Mouse (Mus musculus) MEL (cell line): Measurements from ENCODE around the gene Krtap9-1.
"Not testable (repeated sequence)": the region's sequence is repeated elsewhere in the genome, so short reads cannot be mapped to it uniquely, and the experiment has no call there.

Source experiments
- CHD2 ChIP-seq: IDR thresholded peaks from 2 replicates; pipeline ENCODE4 v1.6.1; 2011; ENCODE audit warnings: low read length, improper control_type of control experiment
- CTCF ChIP-seq, 3 experiments: IDR thresholded peaks in 2 of 3; conservative IDR thresholded peaks in 1 of 3; 2 replicates each; pipeline ENCODE4 v1.5.1; 2011 to 2012; ENCODE audit warnings: low read length in 3 of 3, low read depth in 2 of 3, mild to moderate bottlenecking in 2 of 3, improper control_type of control experiment in 1 of 3, inconsistent platforms in 1 of 3, mixed read lengths in 1 of 3, moderate library complexity in 1 of 3; ENCODE audit not compliant: control insufficient read depth in 1 of 3, insufficient read depth in 1 of 3, poor library complexity in 1 of 3, severe bottlenecking in 1 of 3
- ELF1 ChIP-seq: IDR thresholded peaks from 2 replicates; pipeline ENCODE4 v1.6.1; 2014; ENCODE audit warnings: low read depth, mild to moderate bottlenecking, inconsistent platforms, low read length, improper control_type of control experiment, moderate library complexity
- EP300 ChIP-seq, 2 experiments: IDR thresholded peaks; 2 replicates each; pipeline ENCODE4 v1.6.1; 2011; ENCODE audit warnings: improper control_type of control experiment in 2 of 2, low read length in 2 of 2, low read depth in 1 of 2, mild to moderate bottlenecking in 1 of 2
- GATA1 ChIP-seq: IDR thresholded peaks from 2 replicates; pipeline ENCODE4 v1.6.1; 2011; ENCODE audit warnings: low read depth, low read length, improper control_type of control experiment
- MYB ChIP-seq: IDR thresholded peaks from 2 replicates; pipeline ENCODE4 v1.6.1; 2011; ENCODE audit warnings: mild to moderate bottlenecking, low read depth, low read length, improper control_type of control experiment
- POLR2A ChIP-seq, 2 experiments: IDR thresholded peaks; 2 replicates each; pipeline ENCODE4 v1.6.1; 2011 to 2012; ENCODE audit warnings: low read length in 2 of 2, mild to moderate bottlenecking in 2 of 2, control low read depth in 1 of 2, improper control_type of control experiment in 1 of 2, low read depth in 1 of 2, moderate library complexity in 1 of 2; ENCODE audit not compliant: control insufficient read depth in 1 of 2, insufficient read depth in 1 of 2, poor library complexity in 1 of 2
- TCF12 ChIP-seq: IDR thresholded peaks from 2 replicates; pipeline ENCODE4 v1.6.1; 2014; ENCODE audit warnings: low read depth, mild to moderate bottlenecking, inconsistent platforms, low read length, improper control_type of control experiment, moderate library complexity

GRCm38 (mm10) chr11:99873089-99873488 lies at the start of gene Krtap9-1:
- not testable (repeated sequence) for TF ChIP-seq CHD2; MYB; CTCF (IDR thresholded peaks at IDR 0.05 in 2 of 3, conservative IDR thresholded peaks at IDR 0.05 in 1 of 3; ENCODE audit: control insufficient read depth in 1 of 3, insufficient read depth in 1 of 3, low read depth in 2 of 3, low read length in 3 of 3, poor library complexity in 1 of 3, severe bottlenecking in 1 of 3); GATA1; POLR2A (IDR thresholded peaks at IDR 0.05; ENCODE audit: control insufficient read depth in 1 of 2, insufficient read depth in 1 of 2, low read depth in 1 of 2, low read length in 2 of 2, poor library complexity in 1 of 2); TCF12; ELF1; EP300 (IDR thresholded peaks at IDR 0.05; ENCODE audit: low read depth in 1 of 2, low read length in 2 of 2)
